Mouse (Mus musculus): Measurements from ENCODE around the gene Isg15.

Isg15 gene

DNA sequence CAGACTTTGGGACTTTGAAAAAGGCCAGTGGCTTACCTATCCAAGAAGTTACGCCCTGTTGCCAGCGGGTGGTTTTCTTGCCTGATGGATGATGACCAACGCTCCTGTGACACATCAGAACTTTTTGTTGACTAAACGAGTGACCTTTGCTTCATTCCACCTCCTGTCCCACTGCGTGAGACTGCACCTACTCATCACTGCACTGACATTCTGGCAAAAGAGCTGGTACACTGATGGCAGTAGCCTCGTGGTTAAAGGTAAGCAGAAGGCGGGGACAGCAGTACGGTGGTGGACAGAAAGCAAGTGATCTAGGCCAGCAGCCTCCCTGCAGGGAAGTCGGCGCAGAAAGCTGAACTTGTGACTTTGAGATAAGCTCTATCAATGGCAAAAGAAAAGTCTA, 49.7 kb downstream of the Isg15 start:
- peak; percentile 12 for DNase-seq

Measured in heart, adult 11 months (tissue).